Mouse (Mus musculus) intestine, embryonic 14.5 days (tissue): ENCODE results near the gene Usp31. TPM values are rescaled to one million over a fixed set of nuclear protein-coding genes. Genes with fewer than 3 reads are reported as not detected.

Experiments
- ATAC-seq: fragments of 200-750 bp; cut with Nextera tagmentation; replicated peaks from 2 replicates; pipeline ENCODE4 v1.8.0; 2017; ENCODE audit warnings: low read depth, moderate number of reproducible peaks, moderate TSS enrichment, moderate library complexity; ENCODE audit not compliant: low FRiP score, low TSS enrichment
- DNase-seq: peaks from one replicate; pipeline ENCODE4 v3.0.0-alpha.2; 2018; ENCODE audit warnings: low spot score
- H3K27ac ChIP-seq: fragments of 300-500 bp; sonication (generic); 2 replicates; pipeline ENCODE4 v1.5.1; 2014; ENCODE audit warnings: low read depth, mild to moderate bottlenecking, control low read depth
- H3K27me3 ChIP-seq: fragments of 300-500 bp; sonication (generic); replicated peaks from 2 replicates; pipeline ENCODE4 v1.6.1; 2014; ENCODE audit warnings: low read length, control low read depth; ENCODE audit not compliant: control insufficient read depth, insufficient read depth
- H3K36me3 ChIP-seq: fragments of 300-500 bp; sonication (generic); 2 replicates; pipeline ENCODE4 v1.6.1; 2014; ENCODE audit warnings: low read length, control low read depth; ENCODE audit not compliant: control insufficient read depth, insufficient read depth
- H3K4me1 ChIP-seq: fragments of 300-500 bp; sonication (generic); replicated peaks from 2 replicates; pipeline ENCODE4 v1.6.1; 2014; ENCODE audit warnings: low read length, control low read depth, mixed read lengths; ENCODE audit not compliant: control insufficient read depth, insufficient read depth
- H3K4me2 ChIP-seq: fragments of 300-500 bp; sonication (generic); 2 replicates; pipeline ENCODE4 v1.6.1; 2014; ENCODE audit warnings: low read length
- H3K4me3 ChIP-seq: fragments of 300-500 bp; sonication (generic); 2 replicates; pipeline ENCODE4 v1.5.1; 2014; ENCODE audit warnings: low read depth, low read length, control low read depth, mixed read lengths
- H3K9ac ChIP-seq: fragments of 300-500 bp; sonication (generic); 2 replicates; pipeline ENCODE4 v1.6.1; 2014; ENCODE audit warnings: mild to moderate bottlenecking, low read length
- H3K9me3 ChIP-seq: fragments of 300-500 bp; sonication (generic); 2 replicates; pipeline ENCODE4 v1.6.1; 2016; ENCODE audit warnings: low read length, control low read depth; ENCODE audit not compliant: control insufficient read depth
- WGBS: fragments of 180-500 bp; shearing (Covaris S2); extraction: QIAGEN DNeasy Blood & Tissue Kit; methylation state at CpG from one replicate; pipeline ENCODE4 v1.1.7; 2014; 5-methylcytosine and 5-hydroxymethylcytosine counted together
- polyA plus RNA-seq: library from polyadenylated mRNA; unstranded; fragments of >200 nt; fragmentation: Nextera tagmentation; extraction: Ambion mirVana; gene quantifications from 2 replicates; pipeline ENCODE4 v1.2.1, GENCODE M21; 2014

Usp31 gene
- polyA plus RNA-seq, 1 experiment from 2014 or later, result 3.0 TPM

GRCm38 (mm10) chr7:121685140-121685984 lies 21.7 kb downstream of the Usp31 start:
- Histone ChIP-seq H3K4me1 (no peaks in the 10 kb centered on the region), H3K4me3 (no peak overlapping the region), H3K36me3 (no peaks in the 10 kb centered on the region), H3K4me2 (no peak overlapping the region), H3K27ac (no peak overlapping the region), H3K27me3 (no peaks in the 10 kb centered on the region), H3K9me3 (no peaks in the 10 kb centered on the region), H3K9ac (no peak overlapping the region)
- ATAC-seq (no peak), DNase-seq (no peak)
- WGBS, result 86% methylated on average over 5 of the region's 5 CpGs

GRCm38 (mm10) chr7:121681191-121681590 lies 25.9 kb downstream of the Usp31 start:
- Histone ChIP-seq H3K36me3 (peaks cover 15% of the 10 kb centered on the region), H3K4me2 (no peak overlapping the region), H3K27me3 (no peaks in the 10 kb centered on the region), H3K4me1 (0 out of 2 replicates have a peak, but pooled peaks cover 2% of the 10 kb centered on the region), H3K9ac (no peak overlapping the region), H3K9me3 (no peaks in the 10 kb centered on the region), H3K27ac (no peak overlapping the region), H3K4me3 (no peak overlapping the region)
- ATAC-seq, result no peak
- DNase-seq, result no peak

- ATAC-seq, result no peak
- Histone ChIP-seq H3K27ac (no peak overlapping the region), H3K4me1 (0 out of 2 replicates have a peak, but pooled peaks cover 2% of the 10 kb centered on the region), H3K4me2 (no peak overlapping the region), H3K36me3 (peaks cover 31% of the 10 kb centered on the region), H3K9me3 (no peaks in the 10 kb centered on the region), H3K9ac (no peak overlapping the region), H3K27me3 (no peaks in the 10 kb centered on the region), H3K4me3 (no peak overlapping the region)
- WGBS, result 58% methylated on average over 4 of the region's 4 CpGs
- DNase-seq, result no peak
Measured at GRCm38 (mm10) chr7:121677105-121677753, 29.8 kb downstream of the Usp31 start.

- WGBS, result 50% methylated on average over 1 of the region's 1 CpGs
- Histone ChIP-seq H3K27me3 (no peaks in the 10 kb centered on the region), H3K36me3 (peaks cover 50% of the 10 kb centered on the region), H3K4me3 (no peak overlapping the region), H3K4me2 (no peak overlapping the region), H3K9ac (no peak overlapping the region), H3K4me1 (no peaks in the 10 kb centered on the region), H3K9me3 (no peaks in the 10 kb centered on the region), H3K27ac (no peak overlapping the region)
- ATAC-seq (no peak), DNase-seq (no peak)
Measured at GRCm38 (mm10) chr7:121660705-121661104, 46.3 kb downstream of the Usp31 start.

DNA sequence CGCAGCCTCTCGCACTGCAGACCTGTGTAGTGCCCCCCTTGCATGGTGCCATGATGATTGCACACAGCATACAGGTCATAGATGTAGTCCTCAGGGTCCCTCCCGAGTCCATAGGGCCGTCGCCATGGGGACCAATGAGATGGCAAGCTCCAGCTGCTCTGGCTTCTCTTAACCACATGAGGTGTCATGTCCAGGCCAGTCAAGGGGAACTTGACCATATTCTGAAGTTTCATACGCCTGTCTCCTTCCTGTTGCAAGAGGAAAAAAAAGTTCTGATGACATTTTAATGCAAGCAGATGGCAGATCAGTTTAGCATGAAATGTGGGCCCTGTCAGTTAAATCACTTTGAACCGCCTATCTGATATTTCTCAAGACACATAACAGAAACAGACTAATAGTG lies 48.2 kb downstream of the Usp31 start:
- Histone ChIP-seq H3K9ac (no peak overlapping the region), H3K4me2 (no peak overlapping the region), H3K4me1 (no peaks in the 10 kb centered on the region), H3K27me3 (no peaks in the 10 kb centered on the region), H3K36me3 (peaks cover 43% of the 10 kb centered on the region), H3K4me3 (no peak overlapping the region), H3K9me3 (no peaks in the 10 kb centered on the region), H3K27ac (no peak overlapping the region)
- no peak for DNase-seq
- 88% methylated on average over 7 of the region's 7 CpGs for WGBS
- ATAC-seq, result no peak

GRCm38 (mm10) chr7:121654675-121655074 lies 52.4 kb downstream of the Usp31 start:
- no peaks in the 10 kb centered on the region for H3K9me3 ChIP-seq
- no peak overlapping the region for H3K27ac ChIP-seq
- no peak for ATAC-seq
- DNase-seq, result no peak
- 86% methylated on average over 2 of the region's 2 CpGs for WGBS
- H3K27me3 ChIP-seq, result no peaks in the 10 kb centered on the region
- no peak overlapping the region for H3K4me3 ChIP-seq
- no peak overlapping the region for H3K9ac ChIP-seq
- H3K4me2 ChIP-seq, result no peak overlapping the region
- no peaks in the 10 kb centered on the region for H3K4me1 ChIP-seq
- H3K36me3 ChIP-seq, result peaks cover 46% of the 10 kb centered on the region

- Histone ChIP-seq H3K36me3 (peaks cover 48% of the 10 kb centered on the region), H3K27me3 (no peaks in the 10 kb centered on the region), H3K4me3 (no peak overlapping the region), H3K4me1 (no peaks in the 10 kb centered on the region), H3K9me3 (no peaks in the 10 kb centered on the region), H3K4me2 (no peak overlapping the region), H3K9ac (no peak overlapping the region), H3K27ac (no peak overlapping the region)
- WGBS, result 65% methylated on average over 2 of the region's 2 CpGs
- ATAC-seq, result no peak
- DNase-seq, result no peak
Measured at GRCm38 (mm10) chr7:121652629-121653028, 54.4 kb downstream of the Usp31 start.

GRCm38 (mm10) chr7:121650724-121651123 lies 56.3 kb downstream of the Usp31 start:
- no peak overlapping the region for H3K9ac ChIP-seq
- WGBS, result 91% methylated on average over 3 of the region's 3 CpGs
- no peaks in the 10 kb centered on the region for H3K27me3 ChIP-seq
- H3K4me3 ChIP-seq, result no peak overlapping the region
- no peak overlapping the region for H3K27ac ChIP-seq
- no peak for DNase-seq
- peaks cover 60% of the 10 kb centered on the region for H3K36me3 ChIP-seq
- H3K4me2 ChIP-seq, result no peak overlapping the region
- no peaks in the 10 kb centered on the region for H3K9me3 ChIP-seq
- no peak for ATAC-seq
- H3K4me1 ChIP-seq, result no peaks in the 10 kb centered on the region
